Mouse (Mus musculus) midbrain, embryonic 12.5 days (tissue): ENCODE measurements around the gene Hamp2. TPM values are rescaled to one million over a fixed set of nuclear protein-coding genes. Genes with fewer than 3 reads are reported as not detected.
"Not testable (repeated sequence)": the region's sequence is repeated elsewhere in the genome, so short reads cannot be mapped to it uniquely, and the experiment has no call there.

Experiments
- ATAC-seq: fragments of 200-750 bp; cut with Nextera tagmentation; 2 replicates; pipeline ENCODE4 v1.8.0; 2017; ENCODE audit warnings: low read depth, moderate TSS enrichment, moderate library complexity; ENCODE audit not compliant: low FRiP score
- H3K27ac ChIP-seq: fragments of 300-500 bp; sonication (generic); replicated peaks from 2 replicates; pipeline ENCODE4 v1.5.1; 2016; ENCODE audit warnings: mild to moderate bottlenecking
- H3K27me3 ChIP-seq: fragments of 300-500 bp; sonication (generic); 2 replicates; pipeline ENCODE4 v1.6.1; 2016; ENCODE audit warnings: mild to moderate bottlenecking
- H3K36me3 ChIP-seq: fragments of 300-500 bp; sonication (generic); 2 replicates; pipeline ENCODE4 v1.6.1; 2016
- H3K4me1 ChIP-seq: fragments of 300-500 bp; sonication (generic); 2 replicates; pipeline ENCODE4 v1.6.1; 2016
- H3K4me2 ChIP-seq: fragments of 300-500 bp; sonication (generic); replicated peaks from 2 replicates; pipeline ENCODE4 v1.6.1; 2016; ENCODE audit warnings: mild to moderate bottlenecking, moderate library complexity
- H3K4me3 ChIP-seq: fragments of 300-500 bp; sonication (generic); 2 replicates; pipeline ENCODE4 v1.5.1; 2016; ENCODE audit warnings: mild to moderate bottlenecking
- H3K9ac ChIP-seq: fragments of 300-500 bp; sonication (generic); replicated peaks from 2 replicates; pipeline ENCODE4 v1.6.1; 2016; ENCODE audit warnings: mild to moderate bottlenecking, moderate library complexity
- H3K9me3 ChIP-seq: fragments of 300-500 bp; sonication (generic); 2 replicates; pipeline ENCODE4 v1.6.1; 2016; ENCODE audit warnings: mild to moderate bottlenecking
- WGBS: fragments of 180-500 bp; shearing (Covaris S2); methylation state at CpG from one replicate; pipeline ENCODE4 v1.1.7; 2016; 5-methylcytosine and 5-hydroxymethylcytosine counted together
- polyA plus RNA-seq: library from polyadenylated mRNA; unstranded; fragments of >200 nt; fragmentation: Nextera tagmentation; extraction: Ambion mirVana; gene quantifications from 2 replicates; pipeline ENCODE4 v1.2.1, GENCODE M21; 2016

The Hamp2 gene
- polyA plus RNA-seq = not detected in 2 replicates

DNA sequence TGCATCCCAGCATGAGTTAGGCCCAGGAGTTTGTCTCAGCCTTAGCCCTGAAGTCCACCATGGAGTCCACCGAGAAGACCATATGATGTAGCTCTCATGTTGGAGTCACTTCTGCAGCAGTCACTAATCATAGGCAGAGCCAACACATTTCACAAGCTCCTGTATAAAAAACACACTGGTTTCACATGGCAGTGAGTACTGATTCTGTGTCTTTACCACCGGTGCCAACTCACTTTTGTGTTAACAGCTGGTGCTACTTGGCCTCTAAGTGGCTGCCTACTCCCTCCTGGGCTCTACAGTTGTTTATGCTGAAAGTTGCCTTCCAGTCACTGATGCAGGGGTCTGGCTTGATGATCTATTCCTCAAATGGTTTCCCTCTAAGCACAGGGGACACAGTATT, at the start of gene Hamp2:
Gene Hamp2, minus strand, starts transcription at position 101 of the 400 bp plus-strand sequence.
- not testable (repeated sequence) for H3K4me1 ChIP-seq, H3K36me3 ChIP-seq, H3K4me2 ChIP-seq, H3K9ac ChIP-seq, H3K27me3 ChIP-seq, ATAC-seq, H3K27ac ChIP-seq, H3K9me3 ChIP-seq, H3K4me3 ChIP-seq
- WGBS = 77% methylated on average over 2 of the region's 2 CpGs

DNA sequence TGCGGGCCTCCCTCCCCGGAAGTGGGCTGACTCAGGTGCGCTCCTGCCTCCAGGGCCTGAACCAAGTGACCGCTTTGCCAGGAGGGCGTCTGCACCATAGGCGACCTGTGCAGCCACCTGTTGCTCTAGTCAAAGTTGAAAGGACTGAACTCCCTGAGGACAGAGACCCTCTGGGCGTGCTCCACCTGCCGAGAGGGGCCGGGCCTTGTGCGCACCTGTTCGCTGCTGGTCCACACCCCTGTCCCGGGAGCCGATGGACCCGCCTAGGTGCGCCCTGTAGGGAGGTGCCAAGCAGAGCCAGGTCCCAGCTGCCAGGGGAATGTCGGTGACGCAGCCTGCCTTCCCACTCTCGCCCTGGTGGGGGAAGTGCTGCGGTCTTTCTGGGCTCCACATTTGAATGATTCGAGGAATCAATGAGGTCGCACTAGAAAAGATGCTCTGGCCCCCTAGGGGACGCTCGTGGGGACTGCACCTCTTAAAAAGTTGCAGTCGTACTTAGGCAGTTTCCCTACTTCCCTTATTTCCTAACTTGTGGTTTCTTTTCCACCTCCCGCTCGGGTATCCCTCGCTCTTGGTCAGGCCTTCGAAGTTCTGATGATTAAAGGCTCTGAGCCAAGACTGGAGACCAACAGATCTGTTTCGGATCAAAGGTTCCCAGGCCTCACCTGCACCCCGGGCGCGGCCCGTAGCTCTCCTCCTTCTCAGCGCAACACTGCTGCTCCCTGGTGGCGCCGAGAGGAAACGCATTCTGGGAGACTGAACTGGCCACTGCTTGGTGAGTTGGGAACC, 49.2 kb upstream of the Hamp2 start, which contains the start of gene Fam187b:
Gene Fam187b, plus strand, starts transcription at position 290 of the 789 bp plus-strand sequence.
- peak within 1 kb of the TSS; percentile 41 for H3K9ac ChIP-seq
- no peaks in the 10 kb centered on the region for H3K36me3 ChIP-seq
- peak within 1 kb of the TSS; percentile 40 for H3K4me3 ChIP-seq
- peak; percentile 77 for ATAC-seq
- H3K4me2 ChIP-seq = peak within 1 kb of the TSS; percentile 59
- peaks cover 10% of the 10 kb centered on the region for H3K4me1 ChIP-seq
- H3K27me3 ChIP-seq = peaks cover 22% of the 10 kb centered on the region
- H3K9me3 ChIP-seq = no peaks in the 10 kb centered on the region
- WGBS = under 1% methylated on average over 37 of the region's 37 CpGs
- no peak within 1 kb of the TSS for H3K27ac ChIP-seq

DNA sequence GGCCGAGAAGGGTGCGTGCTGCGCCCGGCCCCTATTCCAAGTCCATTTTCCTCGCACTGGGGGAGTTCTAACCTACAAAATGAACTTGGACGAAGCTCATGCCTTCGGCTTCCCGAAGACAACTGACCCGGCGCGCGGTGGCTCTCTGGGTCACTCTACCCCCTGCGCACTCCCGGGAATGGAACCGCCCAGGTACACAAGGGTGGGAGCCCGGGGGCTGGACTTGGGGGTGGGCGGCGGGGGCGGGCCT, 48.7 kb upstream of the Hamp2 start, which contains the start of gene Lsr:
Gene Lsr, minus strand, starts transcription at position 214 of the 250 bp plus-strand sequence.
- H3K9me3 ChIP-seq = no peaks in the 10 kb centered on the region
- peaks cover 10% of the 10 kb centered on the region for H3K4me1 ChIP-seq
- peak within 1 kb of the TSS; percentile 40 for H3K4me3 ChIP-seq
- no peak; the same call in 1 of the 2 replicates for ATAC-seq
- H3K36me3 ChIP-seq = no peaks in the 10 kb centered on the region
- WGBS = 1% methylated on average over 19 of the region's 19 CpGs
- H3K27ac ChIP-seq = no peak within 1 kb of the TSS
- H3K4me2 ChIP-seq = peak within 1 kb of the TSS; percentile 59
- peak within 1 kb of the TSS; percentile 41 for H3K9ac ChIP-seq
- peaks cover 22% of the 10 kb centered on the region for H3K27me3 ChIP-seq

DNA sequence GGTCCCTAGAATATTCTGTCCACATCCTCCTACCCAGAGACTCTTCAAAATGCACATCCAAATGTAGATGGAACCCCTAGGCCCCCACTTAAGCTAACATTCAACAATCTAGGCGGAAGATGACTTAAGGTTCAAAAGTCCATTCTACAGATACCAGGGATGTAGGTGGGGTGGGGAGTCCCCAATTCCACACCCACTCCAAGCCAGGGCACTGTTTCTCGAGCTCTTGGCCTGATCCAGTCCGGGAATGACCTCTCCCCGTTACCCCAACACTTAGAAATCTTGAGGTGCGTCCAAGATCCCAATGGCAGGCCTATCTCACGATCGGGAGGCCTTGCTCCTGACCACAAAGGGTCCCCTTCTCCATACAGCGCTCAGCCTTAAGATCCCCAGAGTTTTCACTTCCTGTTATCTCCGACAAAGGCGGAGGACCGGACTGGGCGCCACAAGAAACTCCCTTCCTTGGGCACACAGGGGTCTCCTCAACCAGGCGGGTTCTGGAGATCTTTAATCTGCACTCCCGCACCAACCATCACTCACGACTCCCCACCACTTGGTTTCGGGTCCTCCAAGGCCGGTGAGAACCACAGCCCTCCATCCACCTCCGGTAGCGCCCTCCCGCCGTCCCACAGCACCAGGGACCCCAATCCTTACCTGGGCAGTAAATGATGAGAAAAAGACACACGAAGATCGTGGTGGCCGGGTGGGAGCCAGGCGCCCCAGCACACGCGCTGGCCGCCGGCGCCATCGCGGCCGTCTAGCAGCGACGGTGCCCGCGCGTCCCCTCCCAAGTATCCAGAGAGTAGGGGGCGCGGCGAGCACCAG, 48.2 kb upstream of the Hamp2 start:
- Histone ChIP-seq H3K27me3 (peaks cover 22% of the 10 kb centered on the region), H3K36me3 (no peaks in the 10 kb centered on the region), H3K9me3 (no peaks in the 10 kb centered on the region), H3K4me3 (peak overlapping the region; percentile 40), H3K27ac (no peak overlapping the region), H3K4me1 (peaks cover 10% of the 10 kb centered on the region), H3K4me2 (peak overlapping the region; percentile 59), H3K9ac (peak overlapping the region; percentile 41; the same call in 1 of the 2 replicates)
- whole genome bisulfite sequencing = 2% methylated on average over 41 of the region's 41 CpGs
- peak; percentile 32; the same call in 1 of the 2 replicates for ATAC-seq

DNA sequence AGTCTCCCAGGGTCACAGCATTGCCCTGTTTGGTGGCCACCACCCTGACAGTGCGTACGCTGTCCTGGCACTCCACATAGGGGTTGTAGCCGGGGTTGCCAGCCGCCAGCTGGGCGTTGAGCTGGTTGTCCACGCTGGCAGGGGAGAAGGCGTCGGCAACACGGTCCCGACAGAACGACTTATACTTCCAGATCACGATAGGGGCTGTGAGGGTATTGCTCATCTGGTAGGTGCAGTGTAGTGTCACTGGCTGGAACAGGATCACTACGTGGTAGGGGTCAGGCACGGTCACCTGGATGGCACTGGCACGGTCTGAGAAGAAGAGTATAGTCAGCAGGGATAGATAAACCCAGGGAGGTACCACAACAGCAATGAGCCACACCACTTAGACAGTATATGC, 47.4 kb upstream of the Hamp2 start:
- Histone ChIP-seq H3K9me3 (no peaks in the 10 kb centered on the region), H3K36me3 (no peaks in the 10 kb centered on the region), H3K4me2 (peak overlapping the region; percentile 59; the same call in 1 of the 2 replicates), H3K27me3 (peaks cover 22% of the 10 kb centered on the region), H3K27ac (no peak overlapping the region), H3K4me3 (peak overlapping the region; percentile 40; the same call in 1 of the 2 replicates), H3K9ac (no peak overlapping the region), H3K4me1 (peaks cover 10% of the 10 kb centered on the region)
- 94% methylated on average over 15 of the region's 15 CpGs for WGBS
- ATAC-seq = no peak

DNA sequence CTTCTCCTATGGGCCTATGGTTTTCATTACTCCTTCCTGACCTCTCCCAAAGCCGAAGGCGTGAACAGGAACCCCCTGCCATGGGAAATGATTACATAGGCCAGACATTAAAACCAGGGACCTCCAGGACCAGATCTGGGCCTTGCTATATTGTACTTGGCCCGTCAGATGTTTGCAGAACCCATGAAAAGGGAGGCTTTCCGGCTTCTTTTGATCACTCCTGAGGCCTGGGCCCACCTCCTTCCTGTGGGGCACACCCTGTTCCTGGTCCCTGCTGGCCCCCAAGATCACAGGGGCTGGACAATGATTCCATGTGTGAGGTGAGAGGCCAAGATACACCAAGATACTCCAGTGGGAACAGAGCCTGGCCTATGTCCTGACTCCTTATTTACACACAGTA, 44.7 kb upstream of the Hamp2 start:
- no peak for ATAC-seq
- Histone ChIP-seq H3K27ac (no peak overlapping the region), H3K9me3 (no peaks in the 10 kb centered on the region), H3K4me3 (no peak overlapping the region), H3K4me2 (no peak overlapping the region), H3K9ac (no peak overlapping the region), H3K4me1 (peaks cover 10% of the 10 kb centered on the region), H3K36me3 (no peaks in the 10 kb centered on the region), H3K27me3 (peaks cover 22% of the 10 kb centered on the region)
- WGBS = 88% methylated on average over 4 of the region's 4 CpGs

DNA sequence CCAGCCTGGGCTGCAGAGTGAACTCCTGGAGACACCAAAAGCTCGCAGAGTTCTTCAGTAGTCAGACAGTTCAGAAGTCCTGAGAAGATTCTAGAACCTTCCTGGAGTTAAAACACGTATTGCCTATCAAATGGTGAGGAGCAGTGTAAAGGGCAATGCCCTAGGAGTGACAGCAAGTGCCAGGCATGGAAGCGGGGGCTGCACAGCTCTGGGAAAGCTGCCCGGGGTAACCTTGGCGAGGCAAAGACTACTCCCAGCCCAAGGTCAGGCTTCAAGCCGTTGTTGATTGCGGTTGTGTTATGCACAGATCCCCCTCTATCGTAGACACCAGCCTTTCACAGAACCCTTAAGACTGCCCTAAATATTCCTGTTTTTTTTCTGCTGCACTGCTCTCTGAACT, 44.1 kb upstream of the Hamp2 start:
- H3K27me3 ChIP-seq = peaks cover 20% of the 10 kb centered on the region
- H3K36me3 ChIP-seq = no peaks in the 10 kb centered on the region
- peaks cover 10% of the 10 kb centered on the region for H3K4me1 ChIP-seq
- H3K4me2 ChIP-seq = no peak overlapping the region
- no peak overlapping the region for H3K9ac ChIP-seq
- H3K4me3 ChIP-seq = no peak overlapping the region
- no peak for ATAC-seq
- 89% methylated on average over 8 of the region's 8 CpGs for WGBS
- no peak overlapping the region for H3K27ac ChIP-seq
- H3K9me3 ChIP-seq = no peaks in the 10 kb centered on the region

DNA sequence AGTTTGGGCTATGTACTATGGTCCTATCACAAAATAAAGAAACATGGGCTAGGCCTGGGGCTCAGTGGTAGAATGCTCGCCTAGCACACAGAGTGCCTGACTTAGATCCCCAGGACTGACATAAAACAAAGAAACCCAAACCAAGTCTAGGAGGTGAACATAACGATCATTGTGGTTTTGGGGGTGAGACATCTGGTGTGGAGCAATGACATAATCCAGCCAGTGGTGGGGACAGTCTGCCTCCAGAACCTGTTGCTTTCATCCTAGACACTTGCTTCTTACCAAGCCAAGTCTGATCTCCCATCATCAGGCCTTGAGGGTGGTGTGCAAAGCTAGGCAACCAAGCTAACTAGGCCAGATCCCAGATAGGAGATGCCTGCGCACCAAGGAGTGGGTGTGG, 42.2 kb upstream of the Hamp2 start:
- WGBS = 84% methylated on average over 3 of the region's 3 CpGs
- no peak for ATAC-seq
- Histone ChIP-seq H3K9me3 (no peaks in the 10 kb centered on the region), H3K36me3 (no peaks in the 10 kb centered on the region), H3K9ac (no peak overlapping the region), H3K27ac (no peak overlapping the region), H3K4me3 (no peak overlapping the region), H3K4me2 (no peak overlapping the region), H3K4me1 (no peaks in the 10 kb centered on the region), H3K27me3 (peaks cover under 1% of the 10 kb centered on the region)

DNA sequence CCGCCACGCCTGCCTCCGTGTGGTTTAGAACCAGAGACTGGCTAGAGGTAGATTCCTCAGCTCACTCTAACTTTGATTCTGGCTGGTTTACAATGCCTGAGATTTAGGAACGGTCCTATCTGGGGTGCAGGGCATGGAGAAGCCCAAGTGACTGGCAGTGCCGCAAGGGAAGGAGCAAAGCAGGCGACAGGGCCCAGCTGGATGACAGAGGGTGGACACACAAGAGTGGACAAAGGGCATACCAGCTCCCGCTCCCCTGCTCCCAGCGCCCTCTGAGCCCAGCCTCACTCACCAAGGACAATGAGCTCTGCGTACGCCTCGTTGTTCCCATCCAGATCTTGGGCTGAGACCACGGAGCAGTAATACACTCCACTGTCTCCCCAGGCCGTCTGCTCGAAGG, 41.2 kb upstream of the Hamp2 start:
- Histone ChIP-seq H3K4me3 (no peak overlapping the region), H3K36me3 (no peaks in the 10 kb centered on the region), H3K27me3 (no peaks in the 10 kb centered on the region), H3K9me3 (no peaks in the 10 kb centered on the region), H3K9ac (no peak overlapping the region), H3K4me1 (no peaks in the 10 kb centered on the region), H3K4me2 (no peak overlapping the region), H3K27ac (no peak overlapping the region)
- 76% methylated on average over 14 of the region's 14 CpGs for WGBS
- ATAC-seq = no peak

DNA sequence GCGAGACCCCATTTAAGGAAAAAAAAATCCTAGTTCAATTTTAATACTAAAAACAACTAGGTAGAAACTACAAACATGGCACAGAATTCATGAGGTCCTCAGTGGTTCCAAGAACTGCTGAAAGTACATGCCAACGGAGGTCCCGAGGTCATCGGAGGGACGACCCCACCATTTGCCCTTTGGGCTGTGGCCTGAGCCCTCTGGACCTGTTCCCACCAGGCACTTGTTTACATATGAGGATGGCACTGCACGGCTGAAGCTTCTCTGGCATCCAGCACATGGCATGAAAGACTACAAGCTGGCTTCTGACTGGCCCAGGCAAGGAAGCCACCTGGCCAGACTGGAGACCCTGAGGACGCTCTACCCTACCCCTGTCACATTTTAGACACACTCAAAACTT, 39.9 kb upstream of the Hamp2 start:
- Histone ChIP-seq H3K36me3 (0 out of 2 replicates have a peak, but pooled peaks cover 2% of the 10 kb centered on the region), H3K27me3 (no peaks in the 10 kb centered on the region), H3K27ac (no peak overlapping the region), H3K9me3 (no peaks in the 10 kb centered on the region), H3K9ac (no peak overlapping the region), H3K4me2 (no peak overlapping the region), H3K4me1 (no peaks in the 10 kb centered on the region), H3K4me3 (no peak overlapping the region)
- ATAC-seq = no peak
- 91% methylated on average over 7 of the region's 7 CpGs for WGBS

DNA sequence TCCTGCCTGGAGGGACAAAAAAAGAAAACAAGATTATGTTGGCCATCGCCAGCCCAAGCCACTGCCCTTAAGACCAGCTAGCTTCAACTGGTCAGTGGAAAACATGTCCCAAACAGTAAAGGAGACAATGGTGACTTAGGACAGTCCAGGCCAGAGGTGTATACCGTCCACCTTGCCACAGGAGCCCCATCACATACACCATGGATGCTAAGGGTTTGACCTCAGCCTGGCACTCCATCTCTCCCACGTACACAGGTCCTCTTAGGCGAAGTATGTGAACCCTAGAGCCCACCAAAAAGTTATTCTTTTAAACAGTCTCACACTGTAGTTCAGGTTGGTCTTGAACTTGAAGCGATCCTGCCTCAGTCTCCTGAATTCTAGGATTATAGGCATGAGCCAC, 38.4 kb upstream of the Hamp2 start:
- Histone ChIP-seq H3K27me3 (no peaks in the 10 kb centered on the region), H3K9ac (no peak overlapping the region), H3K36me3 (peaks cover 14% of the 10 kb centered on the region), H3K27ac (no peak overlapping the region), H3K4me3 (no peak overlapping the region), H3K9me3 (no peaks in the 10 kb centered on the region), H3K4me2 (no peak overlapping the region), H3K4me1 (peaks cover 8% of the 10 kb centered on the region)
- no peak for ATAC-seq
- WGBS = 92% methylated on average over 5 of the region's 5 CpGs

DNA sequence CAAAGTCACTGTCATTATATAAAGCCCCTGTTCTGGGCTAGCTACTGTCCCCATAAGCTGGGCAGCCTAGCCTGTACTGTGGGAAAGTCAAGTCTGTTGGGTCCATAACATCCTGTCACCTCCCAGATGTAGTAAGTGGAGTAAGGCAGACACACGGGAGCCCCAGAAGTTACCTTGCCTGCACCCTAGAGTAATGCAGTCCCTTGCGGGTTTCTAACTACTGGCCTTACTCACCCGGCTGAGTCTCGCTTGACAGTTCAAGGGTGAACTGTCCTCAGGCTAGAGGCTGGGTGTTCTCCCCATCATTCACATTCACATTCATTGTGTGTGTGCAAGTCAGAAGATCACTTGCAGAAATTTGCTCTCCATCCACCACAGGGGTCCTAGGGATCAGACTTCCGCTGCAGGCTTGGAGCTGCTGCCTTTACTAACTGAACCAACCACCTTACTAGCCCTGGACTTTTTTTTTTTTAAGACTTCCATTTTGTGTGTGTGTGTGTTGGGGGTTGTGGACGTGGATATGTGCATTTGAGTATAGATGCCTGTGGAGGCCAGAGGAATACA, 35.4 kb upstream of the Hamp2 start:
- Histone ChIP-seq H3K36me3 (peaks cover 16% of the 10 kb centered on the region), H3K27me3 (no peaks in the 10 kb centered on the region), H3K27ac (no peak overlapping the region), H3K4me2 (no peak overlapping the region), H3K9me3 (no peaks in the 10 kb centered on the region), H3K4me1 (peaks cover 20% of the 10 kb centered on the region), H3K4me3 (no peak overlapping the region), H3K9ac (no peak overlapping the region)
- ATAC-seq = no peak
- 89% methylated on average over 6 of the region's 6 CpGs for WGBS
